ENCODE assay signal across 38 mouse cellular contexts in genomic region chr3:88129006-88129405, GRCm38 (mm10). TPM values are rescaled to one million over a fixed set of nuclear protein-coding genes. Genes with fewer than 3 reads are reported as not detected.
"Had no signal": no experiment of that assay in that cellular context is flagged by ENCODE, and none has a peak within 500 bp of the region (broad histone marks: within the 10 kb centered on the region; RNA-seq: fewer than 3 reads in every experiment).

No protein-coding gene starts in this region.

- DNase-seq: gastrocnemius, postnatal 14 days; gastrocnemius, postnatal 36 days; heart, adult 11 months; heart, adult 2 months; heart, postnatal 14 days; heart, postnatal 36 days; kidney, adult 18-20 months; kidney, adult 8-10 months; kidney, postnatal 10 days; kidney, postnatal 25 days; kidney, postnatal 4 days; liver; liver, embryonic 13.5 days had no signal

RNA-seq across cellular contexts. Expression of gene Ttc24, which starts 50.9 kb away (rescaled TPM):
- total RNA-seq: gastrocnemius, adult 18-20 months; gastrocnemius, adult 8-10 months; gastrocnemius, postnatal 14 days; gastrocnemius, postnatal 36 days; heart, adult 2 months; heart, postnatal 14 days; heart, postnatal 36 days; hematopoietic stem cell, adult 5-6 weeks; layer of hippocampus, adult 2 months; layer of hippocampus, postnatal 10 days; layer of hippocampus, postnatal 25 days; left cerebral cortex, adult 2 months; left cerebral cortex, postnatal 14 days; left cerebral cortex, postnatal 36 days had no signal
- polyA plus RNA-seq: heart, adult 2 months; heart, embryonic 11.5 days; heart, embryonic 13.5 days; heart, embryonic 15.5 days; heart, postnatal 0 days; hindbrain, embryonic 11.5 days; hindbrain, embryonic 13.5 days; hindbrain, embryonic 15.5 days; inflammation-experienced regulatory T-cells, adult 6 months; intestine, embryonic 15.5 days; intestine, postnatal 0 days; kidney, embryonic 14.5 days; kidney, embryonic 16.5 days; limb, embryonic 10.5 days; limb, embryonic 12.5 days; limb, embryonic 14.5 days; liver, embryonic 11.5 days; liver, embryonic 13.5 days had no signal
